Mouse (Mus musculus): ENCODE results near the gene Slc10a4.
A peak's percentile ranks its signal among the peaks of the same experiment; 100 is the strongest.
"Not testable (repeated sequence)": the region's sequence is repeated elsewhere in the genome, so short reads cannot be mapped to it uniquely, and the experiment has no call there.

Slc10a4 gene

DNA sequence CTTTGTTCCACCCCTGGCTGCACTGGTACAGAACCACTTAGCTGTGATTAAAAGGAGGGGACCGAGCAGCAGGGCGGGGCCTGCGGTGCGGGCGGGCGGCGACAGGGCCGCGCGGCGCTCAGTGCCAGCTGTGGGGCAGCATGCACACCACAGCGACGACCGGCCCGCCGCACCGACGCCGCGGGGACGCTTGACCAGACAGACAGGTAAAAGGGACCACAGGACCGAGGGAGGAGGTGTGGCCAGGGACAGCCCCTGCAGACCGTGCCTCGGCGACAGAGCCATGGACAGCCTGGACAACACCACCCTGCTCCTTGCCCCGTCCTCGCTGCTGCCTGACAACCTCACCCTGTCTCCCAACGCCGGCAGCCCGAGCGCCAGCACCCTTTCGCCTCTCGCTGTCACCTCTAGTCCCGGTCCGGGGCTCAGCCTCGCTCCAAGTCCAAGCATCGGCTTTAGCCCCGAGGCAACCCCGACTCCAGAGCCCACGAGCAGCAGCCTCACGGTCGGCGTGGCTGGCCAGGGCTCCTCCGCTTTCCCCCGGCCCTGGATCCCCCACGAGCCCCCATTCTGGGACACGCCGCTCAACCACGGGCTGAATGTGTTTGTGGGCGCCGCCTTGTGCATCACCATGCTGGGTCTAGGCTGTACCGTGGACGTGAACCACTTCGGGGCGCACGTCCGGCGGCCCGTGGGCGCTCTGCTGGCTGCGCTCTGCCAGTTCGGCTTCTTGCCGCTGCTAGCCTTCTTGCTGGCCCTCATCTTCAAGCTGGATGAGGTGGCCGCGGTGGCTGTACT is at the start of gene Slc10a4:
Slc10a4 (plus strand) TSS at position 100 of the 798 bp plus-strand sequence.
- no peak for DNase-seq (ENCODE audit: low spot score)

DNA sequence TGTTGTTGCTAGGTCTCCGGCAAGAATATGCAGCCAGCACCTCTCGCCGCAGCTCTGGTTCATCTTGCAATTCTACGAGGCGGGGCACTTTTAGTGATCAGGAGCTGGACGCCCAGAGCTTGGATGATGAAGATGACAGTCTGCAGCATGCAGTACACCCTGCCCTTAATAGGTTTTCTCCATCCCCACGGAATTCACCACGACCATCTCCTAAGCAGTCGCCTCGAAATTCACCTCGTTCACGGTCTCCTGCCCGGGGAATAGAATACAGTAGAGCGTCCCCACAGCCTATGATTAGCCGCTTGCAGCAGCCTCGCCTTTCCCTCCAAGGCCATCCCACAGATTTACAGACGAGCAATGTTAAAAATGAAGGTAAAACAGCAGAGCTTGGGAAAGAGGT is 49.4 kb upstream of the Slc10a4 start:
- no peak for DNase-seq (ENCODE audit: low spot score)

- no peak for DNase-seq (ENCODE audit: low spot score)
Measured at GRCm38 (mm10) chr5:72960096-72960495, 46.6 kb upstream of the Slc10a4 start.

- no peak for DNase-seq (ENCODE audit: low spot score)
Measured at GRCm38 (mm10) chr5:72965706-72966105, 41.0 kb upstream of the Slc10a4 start.

DNA sequence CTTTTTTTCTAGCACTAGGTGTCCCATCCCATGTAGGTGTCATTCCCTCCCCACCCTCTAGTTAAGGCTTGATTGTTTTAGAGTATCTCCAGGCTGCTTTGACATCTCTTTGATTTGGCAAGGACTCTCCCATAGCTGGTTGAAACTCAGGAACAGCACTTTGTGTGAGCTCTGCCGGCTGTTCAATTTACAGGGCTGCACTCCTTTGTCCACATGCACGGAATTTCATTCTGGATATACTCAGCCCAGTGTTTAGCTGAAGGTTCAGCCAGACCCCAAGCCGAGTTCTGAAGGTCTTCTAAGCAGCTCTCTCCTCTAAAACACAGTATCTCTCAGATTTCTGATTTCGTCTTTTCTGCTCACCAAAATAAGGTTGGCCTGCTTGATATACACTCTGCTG is 34.2 kb upstream of the Slc10a4 start:
- DNase-seq (ENCODE audit: low spot score), result no peak

GRCm38 (mm10) chr5:72972934-72973333 is 33.7 kb upstream of the Slc10a4 start:
- no peak for DNase-seq (ENCODE audit: low spot score)

- DNase-seq (ENCODE audit: low spot score), result no peak
Measured at GRCm38 (mm10) chr5:72974602-72975001, 32.1 kb upstream of the Slc10a4 start, which contains the start of gene Gm10135. Gm10135 (minus strand) TSS chr5:72974702.

DNA sequence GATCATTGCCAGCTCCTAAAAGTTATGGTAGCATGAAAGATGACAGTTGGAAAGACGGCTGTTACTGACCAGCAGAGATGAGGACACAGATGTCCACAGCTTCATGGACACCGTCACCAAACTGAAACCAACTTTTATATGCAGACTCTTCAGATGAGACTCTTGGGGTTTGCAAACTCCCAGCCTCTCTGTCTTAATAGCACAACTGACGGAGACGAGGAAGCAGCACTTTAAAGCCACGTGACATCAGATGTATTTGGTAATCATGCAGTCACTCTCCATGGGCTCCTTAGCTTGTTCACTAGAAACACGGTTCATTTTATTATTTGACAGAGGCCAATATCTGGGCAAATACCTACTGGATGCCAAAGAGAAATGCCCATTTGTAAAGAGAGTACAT is 30.7 kb upstream of the Slc10a4 start:
- no peak for DNase-seq (ENCODE audit: low spot score)

GRCm38 (mm10) chr5:72976539-72976938 is 30.1 kb upstream of the Slc10a4 start:
- no peak for DNase-seq (ENCODE audit: low spot score)

GRCm38 (mm10) chr5:72984091-72984490 is 22.6 kb upstream of the Slc10a4 start:
- peak; percentile 25 for DNase-seq (ENCODE audit: low spot score)

DNA sequence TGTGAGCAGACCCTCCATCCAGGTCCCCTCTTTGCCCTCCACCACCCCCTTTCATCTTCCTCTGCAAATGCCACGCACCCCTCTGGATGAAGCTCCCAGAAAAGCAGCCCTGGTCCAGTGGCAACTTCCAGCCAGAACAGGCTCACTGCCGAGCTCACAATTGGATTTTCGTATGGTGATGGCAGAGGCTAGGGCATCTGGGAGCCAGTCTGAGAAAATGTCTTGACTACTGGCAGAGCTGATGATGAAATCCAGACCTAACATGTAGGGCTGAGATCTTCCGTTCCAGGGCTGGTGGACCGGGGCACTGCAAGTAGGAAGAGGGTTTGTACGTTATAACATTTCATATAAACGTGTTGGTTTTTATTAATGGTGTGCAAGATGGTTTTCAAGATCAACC is 18.9 kb upstream of the Slc10a4 start:
- no peak for DNase-seq (ENCODE audit: low spot score)

DNA sequence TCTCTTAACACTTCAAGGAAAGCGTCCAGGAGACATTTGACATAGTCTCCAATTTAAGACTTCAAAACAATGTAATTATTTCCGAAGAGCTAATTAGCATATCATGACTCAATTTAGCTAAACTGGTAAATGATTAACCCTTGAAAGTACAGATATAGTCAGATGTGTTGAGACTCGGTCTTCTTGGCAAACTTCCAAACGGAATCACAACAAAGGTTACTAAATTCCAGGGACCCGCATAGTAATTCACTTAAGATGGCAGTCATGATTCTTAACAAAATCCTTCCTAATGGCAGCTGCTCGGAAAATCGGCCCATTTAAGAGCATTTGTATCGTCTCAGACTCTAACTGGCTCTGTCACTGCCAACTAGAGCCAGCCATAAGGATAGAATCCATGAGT is 16.9 kb upstream of the Slc10a4 start:
- DNase-seq (ENCODE audit: low spot score), result no peak

GRCm38 (mm10) chr5:72992474-72992873 is 14.2 kb upstream of the Slc10a4 start:
- DNase-seq (ENCODE audit: low spot score), result no peak

DNA sequence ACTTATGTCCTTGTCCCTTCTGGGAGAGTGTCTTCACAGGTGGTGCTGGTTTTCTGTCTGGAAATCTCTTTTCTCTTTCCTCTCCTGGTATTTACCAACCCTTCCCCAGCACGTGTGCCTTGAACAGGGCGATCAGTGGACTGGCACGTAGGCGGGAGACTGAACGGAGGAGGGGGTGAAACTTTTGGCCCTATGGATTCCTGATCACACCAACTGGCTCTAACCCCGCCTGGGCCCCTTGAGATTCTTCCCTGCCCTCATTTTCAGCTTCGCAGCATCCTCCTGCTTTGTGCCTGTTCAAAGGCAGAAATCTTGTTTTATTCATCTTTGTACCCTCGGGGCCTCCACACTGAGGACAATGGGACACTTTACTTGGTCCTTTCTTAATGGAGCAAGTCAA is 12.3 kb upstream of the Slc10a4 start:
- DNase-seq (ENCODE audit: low spot score), result no peak

- no peak for DNase-seq (ENCODE audit: low spot score)
Measured at GRCm38 (mm10) chr5:72994928-72995327, 11.8 kb upstream of the Slc10a4 start.

GRCm38 (mm10) chr5:72995379-72995778 is 11.3 kb upstream of the Slc10a4 start:
- no peak for DNase-seq (ENCODE audit: low spot score)

DNA sequence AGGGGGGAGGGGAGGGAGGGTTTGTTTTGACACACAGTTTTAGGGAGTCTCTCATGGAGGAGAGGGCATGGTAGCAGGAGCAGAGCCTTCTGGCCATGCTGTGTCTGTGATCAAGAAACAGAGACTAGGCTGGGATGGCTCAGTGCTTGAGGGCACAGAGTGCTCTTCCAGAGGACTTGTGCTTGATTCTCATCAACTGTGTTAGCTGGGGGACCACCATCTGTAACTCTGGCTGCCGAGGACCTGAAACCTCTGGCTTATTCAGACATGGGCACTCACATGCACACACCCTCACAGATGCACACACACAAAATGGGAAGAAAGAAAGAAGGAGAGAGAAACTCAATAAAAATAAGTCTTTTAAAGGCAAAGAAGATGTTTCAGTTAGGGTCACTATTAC is 8.1 kb upstream of the Slc10a4 start:
- DNase-seq (ENCODE audit: low spot score), result not testable (repeated sequence)

- no peak for DNase-seq (ENCODE audit: low spot score)
Measured at GRCm38 (mm10) chr5:73004046-73004445, 2.6 kb upstream of the Slc10a4 start.

GRCm38 (mm10) chr5:73007582-73007959 is 888 bp downstream of the Slc10a4 start:
- DNase-seq (ENCODE audit: low spot score), result no peak

GRCm38 (mm10) chr5:73008230-73008629 is 1.5 kb downstream of the Slc10a4 start:
- not testable (repeated sequence) for DNase-seq (ENCODE audit: low spot score)

DNA sequence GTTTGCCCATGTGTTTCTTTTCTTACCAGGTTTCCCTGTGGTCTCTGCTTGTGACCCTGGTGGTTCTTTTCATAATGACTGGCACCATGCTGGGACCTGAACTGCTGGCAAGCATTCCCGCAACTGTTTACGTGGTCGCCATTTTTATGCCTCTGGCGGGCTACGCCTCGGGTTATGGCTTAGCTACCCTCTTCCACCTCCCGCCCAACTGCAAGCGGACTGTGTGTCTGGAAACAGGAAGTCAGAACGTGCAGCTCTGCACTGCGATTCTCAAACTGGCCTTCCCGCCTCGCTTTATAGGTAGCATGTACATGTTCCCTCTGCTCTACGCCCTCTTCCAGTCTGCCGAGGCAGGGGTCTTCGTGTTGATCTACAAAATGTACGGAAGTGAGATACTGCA is 5.1 kb downstream of the Slc10a4 start:
- DNase-seq (ENCODE audit: low spot score), result not testable (repeated sequence)

DNA sequence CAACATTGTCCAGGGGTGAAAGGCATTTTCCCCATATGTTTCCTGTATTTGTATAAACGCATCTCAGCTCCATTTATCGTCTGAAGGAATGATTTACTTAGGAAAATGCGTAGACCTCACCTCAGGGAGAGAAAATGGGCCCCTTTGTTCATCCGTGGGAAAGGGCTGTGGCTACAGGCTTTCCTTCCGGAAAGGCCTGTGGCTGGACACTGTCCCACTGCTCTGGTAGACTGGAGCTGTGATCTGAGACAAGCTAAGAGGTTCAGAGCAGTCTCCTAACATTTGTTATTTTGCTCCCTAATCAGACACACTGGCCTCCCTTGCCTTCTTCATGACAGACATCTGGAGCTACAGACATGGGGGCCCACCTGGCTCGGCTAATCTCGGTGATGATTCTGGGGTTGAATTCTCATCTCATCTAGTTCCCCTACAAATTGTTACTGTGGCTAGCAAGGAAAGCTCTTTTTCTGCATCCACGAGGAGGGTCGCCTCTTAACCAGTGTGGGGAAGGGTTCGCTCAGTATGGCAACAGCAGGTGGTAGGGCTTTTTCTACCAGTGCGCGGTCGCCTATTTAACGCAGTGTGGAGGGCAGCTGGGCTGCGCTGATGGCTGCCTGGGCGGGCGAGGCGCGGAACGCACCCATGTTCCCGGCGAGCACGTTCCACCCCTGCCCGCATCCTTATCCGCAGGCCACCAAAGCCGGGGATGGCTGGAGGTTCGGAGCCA is 6.4 kb downstream of the Slc10a4 start:
- DNase-seq (ENCODE audit: low spot score), result not testable (repeated sequence)

- not testable (repeated sequence) for DNase-seq (ENCODE audit: low spot score)
Measured at GRCm38 (mm10) chr5:73013611-73014287, 7.1 kb downstream of the Slc10a4 start.

Data from layer of hippocampus, adult 9-10 months (tissue).